Mouse (Mus musculus): Measurements from ENCODE around the gene Bahd1.

The Bahd1 gene

DNA sequence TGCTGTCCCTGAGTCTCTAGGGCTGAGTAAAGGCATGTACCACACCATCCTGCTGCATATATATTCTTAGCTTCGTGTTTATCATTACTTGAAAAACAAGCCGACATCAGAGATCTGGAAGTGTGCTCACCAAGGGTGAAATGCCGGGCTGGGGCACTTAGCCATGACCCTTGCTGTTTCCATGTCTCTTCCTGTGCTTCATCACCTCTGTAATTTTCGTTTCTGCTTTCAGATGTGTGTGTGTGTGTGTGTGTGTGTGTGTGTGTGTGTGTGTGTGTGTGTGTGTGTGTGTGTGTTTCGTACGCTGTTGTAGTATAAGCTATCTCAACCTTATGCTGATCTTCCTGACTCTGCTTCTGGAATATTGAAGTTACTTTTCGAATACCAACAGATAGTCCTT, 41.2 kb downstream of the Bahd1 start:
- DNase-seq (ENCODE audit: low read depth): no peak

DNA sequence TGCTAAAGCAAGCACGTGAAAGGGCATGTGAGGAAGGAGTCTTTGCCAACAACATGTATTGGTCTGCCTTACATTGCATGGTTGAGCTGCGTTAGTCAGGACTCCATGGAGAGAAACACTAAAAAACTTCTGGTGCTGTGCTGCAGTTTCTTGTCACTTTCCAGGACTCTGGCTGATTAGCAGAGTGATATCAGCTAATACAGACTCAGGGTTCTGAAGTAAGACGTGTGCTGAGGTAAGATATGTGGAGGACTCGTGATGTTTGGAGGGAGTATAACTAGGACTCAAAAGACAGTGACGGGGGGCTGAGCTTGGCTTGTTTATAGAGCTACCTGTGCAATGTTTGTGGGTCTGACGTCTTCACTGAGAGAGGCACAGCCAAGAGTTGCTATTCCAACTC, 43.1 kb downstream of the Bahd1 start:
- DNase-seq (ENCODE audit: low read depth): no peak

DNA sequence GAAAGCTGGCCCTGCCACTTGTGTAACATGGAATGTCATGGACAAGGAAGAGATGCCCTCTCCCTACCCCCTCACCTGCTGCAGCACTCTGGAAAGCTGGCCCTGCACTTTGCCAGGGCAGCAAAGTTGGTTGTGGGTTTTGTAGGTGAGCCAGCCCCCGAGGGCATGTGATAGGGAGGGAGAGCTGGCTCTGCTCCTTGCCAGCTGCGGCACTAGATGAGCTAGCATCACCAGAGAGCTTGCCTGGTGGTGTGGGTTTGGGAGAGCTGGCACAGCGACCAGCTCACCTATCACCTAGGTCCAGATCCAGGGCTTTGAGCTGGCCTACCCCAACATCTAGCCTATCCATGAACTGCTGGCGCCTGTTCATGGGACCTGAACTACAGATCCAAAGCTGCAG, 48.6 kb downstream of the Bahd1 start:
- no peak for DNase-seq (ENCODE audit: low read depth)

DNA sequence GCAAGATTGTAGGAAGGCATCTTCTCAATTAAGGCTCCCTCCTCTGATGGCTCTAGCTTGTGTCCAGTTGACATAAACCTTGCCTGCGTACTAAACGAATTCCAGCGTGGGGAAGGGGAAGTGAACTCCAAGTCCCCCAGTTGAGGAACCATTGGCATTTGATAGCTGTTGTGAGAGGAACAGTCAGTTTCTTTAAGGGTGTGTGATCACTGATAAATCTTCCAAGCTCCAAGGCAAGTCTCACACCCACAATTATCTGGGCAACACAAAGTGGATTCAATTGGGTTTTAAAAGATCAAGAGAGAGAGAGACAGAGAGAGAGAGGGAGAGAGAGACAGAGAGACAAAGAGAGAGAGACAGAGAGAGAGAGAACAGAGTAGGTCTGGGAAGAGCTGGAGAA, 49.5 kb downstream of the Bahd1 start:
- no peak for DNase-seq (ENCODE audit: low read depth)

DNA sequence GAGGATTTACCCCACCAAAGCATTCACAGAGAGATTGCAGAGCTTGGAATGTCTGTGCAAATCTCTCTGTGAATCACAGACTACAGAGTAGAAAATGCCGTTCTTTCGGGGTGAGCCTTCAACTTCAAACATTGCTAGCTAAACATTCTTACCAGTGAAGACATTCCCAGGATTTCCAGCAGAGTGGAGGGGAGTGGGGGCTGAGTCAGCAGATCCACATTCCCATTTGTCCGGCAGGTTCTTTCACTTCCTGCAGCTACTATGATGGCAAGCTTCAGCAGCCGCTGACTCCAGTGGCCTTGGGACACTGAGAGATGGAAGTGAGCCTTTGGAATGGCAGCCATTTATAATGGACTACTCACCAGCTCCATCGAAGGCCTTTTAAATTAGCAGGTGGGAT, 56.3 kb downstream of the Bahd1 start:
- DNase-seq (ENCODE audit: low read depth): no peak

DNA sequence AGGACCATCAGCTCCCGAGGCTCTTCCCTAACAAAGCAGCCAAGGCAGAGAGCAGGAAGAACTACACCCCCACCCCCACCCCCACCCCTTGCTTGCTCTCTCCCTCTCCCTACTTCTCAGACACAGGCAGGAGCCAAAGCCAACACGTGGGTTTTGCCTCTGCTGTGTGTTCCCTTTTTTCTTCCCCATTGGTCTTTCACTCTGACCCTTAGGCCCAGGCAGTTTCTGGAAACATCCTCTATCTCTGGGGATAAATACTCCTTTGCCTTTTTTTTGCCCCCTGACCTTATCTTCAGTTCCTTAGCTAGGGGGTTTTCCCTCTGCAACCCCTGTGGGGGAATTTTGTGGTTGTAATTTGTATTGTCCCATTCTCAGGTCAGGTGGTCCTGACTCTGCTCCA, 59.5 kb downstream of the Bahd1 start:
- no peak for DNase-seq (ENCODE audit: low read depth)

DNA sequence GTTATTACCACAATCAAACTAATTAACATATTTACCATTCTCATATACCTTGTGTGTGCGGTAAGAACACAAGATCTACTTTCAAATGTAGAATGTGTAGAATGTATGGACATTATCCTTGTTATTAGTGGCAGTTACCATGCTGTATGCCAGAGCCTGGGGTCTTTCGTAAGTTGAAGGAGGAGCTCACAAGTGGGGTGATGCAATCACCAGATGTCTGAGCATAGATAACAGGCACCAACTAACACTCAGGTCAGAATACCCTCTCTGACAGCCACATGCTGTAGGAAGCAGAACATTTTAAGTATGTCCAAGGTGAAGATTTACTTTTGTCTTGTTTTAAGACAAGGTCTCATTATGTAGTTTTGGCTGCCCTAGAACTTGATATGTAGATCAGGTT, 60.2 kb downstream of the Bahd1 start:
- DNase-seq (ENCODE audit: low read depth): no peak

DNA sequence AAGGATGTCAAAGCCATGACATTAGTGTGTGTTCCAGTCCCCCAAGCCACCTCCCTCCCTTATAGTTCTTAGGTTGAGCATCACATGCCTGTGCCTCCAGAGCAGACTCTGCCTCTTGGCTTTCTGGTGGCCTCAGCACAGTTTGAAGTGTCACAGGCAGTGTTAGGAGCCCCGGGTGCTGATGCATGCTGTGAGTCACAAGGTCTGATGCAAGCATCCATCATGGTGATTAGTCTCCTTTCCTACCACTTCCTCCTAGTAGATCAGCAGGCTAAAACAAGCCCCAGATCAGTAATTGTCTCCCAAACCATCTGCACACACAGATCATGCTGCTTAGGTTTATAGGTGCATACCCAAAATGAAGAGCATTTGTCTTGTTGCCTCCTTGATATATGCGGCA, 61.4 kb downstream of the Bahd1 start:
- DNase-seq (ENCODE audit: low read depth): no peak

DNA sequence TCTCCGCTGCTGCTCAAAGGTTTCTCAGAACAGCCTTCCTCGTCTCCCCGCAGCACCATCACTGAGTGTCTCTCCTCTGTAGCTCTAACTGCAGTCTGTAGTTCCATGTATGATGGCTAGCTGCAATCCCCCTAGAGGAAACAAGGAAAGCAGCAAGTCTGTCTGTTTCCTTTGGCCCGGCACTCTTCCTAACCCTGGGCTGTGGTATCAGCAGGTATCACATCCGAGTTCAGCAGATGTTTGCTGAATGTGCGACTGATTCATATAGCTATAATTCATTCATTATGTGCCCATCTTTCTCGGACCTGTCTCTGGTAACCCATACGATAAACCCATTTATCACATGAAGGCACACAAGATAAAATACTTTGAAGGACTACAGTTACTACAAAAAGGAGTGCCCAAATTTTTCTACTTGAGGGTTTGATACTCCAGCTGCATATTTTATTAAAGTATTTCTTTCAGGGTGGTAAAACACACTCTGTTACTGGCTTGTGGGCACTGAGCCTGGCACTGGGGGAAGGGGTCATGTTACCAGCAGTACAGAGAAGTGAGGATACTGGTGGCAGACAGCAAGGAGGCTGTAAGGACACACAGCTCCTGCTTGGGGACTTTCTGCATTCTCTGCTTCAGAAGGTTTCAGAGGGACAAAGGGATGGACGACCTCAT, 63.0 kb downstream of the Bahd1 start:
- no peak for DNase-seq (ENCODE audit: low read depth)

DNA sequence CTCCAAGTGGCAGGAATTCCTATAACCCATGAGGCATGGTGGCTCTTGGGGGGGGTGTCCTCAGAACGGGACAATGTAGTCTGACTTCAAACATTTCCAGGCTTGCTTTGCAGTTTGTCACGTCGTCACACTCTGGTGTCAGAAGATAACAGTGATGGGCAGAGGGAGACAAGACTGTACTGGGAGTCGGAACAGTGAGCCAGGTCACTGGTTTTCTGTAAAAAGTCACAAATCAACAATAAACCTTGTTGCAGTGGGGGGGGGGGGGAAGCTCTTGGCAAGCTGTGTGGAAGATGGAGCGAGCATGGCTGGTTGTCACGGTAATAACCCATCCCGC, 63.5 kb downstream of the Bahd1 start:
- no peak for DNase-seq (ENCODE audit: low read depth)

DNA sequence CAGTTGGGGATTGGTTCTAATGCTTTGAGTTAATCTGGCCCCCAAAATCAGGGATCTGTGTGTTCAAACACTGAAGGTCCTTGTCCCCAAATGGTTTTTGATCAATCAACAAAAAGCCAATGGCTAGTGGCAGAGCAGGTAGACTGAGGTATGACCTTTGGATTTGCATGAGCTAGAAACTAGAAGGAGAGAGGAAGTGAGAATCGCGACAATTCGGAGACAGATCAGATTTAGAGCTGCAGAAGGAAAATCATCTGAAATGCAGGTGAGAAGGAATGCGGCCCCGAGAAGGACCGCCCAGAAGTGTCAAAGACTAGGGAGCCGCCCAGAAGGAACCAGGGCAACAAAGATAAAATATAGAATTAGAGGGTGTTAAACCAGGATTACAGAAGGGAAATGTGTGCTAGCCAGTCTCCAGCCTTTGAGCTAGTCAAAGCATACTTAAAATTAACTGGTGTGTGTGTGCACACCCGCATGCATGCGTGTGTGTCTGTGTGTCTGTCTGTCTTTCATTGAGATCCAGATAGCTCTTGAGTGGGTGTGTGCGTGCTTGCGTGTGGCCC, 69.5 kb downstream of the Bahd1 start:
- no peak for DNase-seq (ENCODE audit: low read depth)

DNA sequence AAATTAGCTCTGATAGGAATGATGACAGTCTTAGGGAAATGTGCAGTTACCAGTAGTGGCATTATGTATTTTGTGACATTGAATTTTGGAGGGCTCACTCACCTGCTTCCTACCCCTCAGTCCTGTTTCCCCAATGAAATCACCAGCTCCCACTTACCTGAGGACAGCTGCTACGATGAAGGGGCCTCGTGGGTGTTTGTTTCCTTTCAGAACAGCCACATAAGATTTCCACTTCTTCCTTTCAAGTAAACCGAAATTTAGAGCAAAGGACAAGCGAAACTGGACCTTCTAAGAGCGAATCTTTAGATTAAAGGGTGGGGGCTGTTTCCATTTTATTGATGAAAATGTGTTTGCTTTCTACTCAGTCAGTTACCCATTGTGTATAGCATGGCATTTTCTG, 71.9 kb downstream of the Bahd1 start:
- DNase-seq (ENCODE audit: low read depth): peak; percentile 16

DNA sequence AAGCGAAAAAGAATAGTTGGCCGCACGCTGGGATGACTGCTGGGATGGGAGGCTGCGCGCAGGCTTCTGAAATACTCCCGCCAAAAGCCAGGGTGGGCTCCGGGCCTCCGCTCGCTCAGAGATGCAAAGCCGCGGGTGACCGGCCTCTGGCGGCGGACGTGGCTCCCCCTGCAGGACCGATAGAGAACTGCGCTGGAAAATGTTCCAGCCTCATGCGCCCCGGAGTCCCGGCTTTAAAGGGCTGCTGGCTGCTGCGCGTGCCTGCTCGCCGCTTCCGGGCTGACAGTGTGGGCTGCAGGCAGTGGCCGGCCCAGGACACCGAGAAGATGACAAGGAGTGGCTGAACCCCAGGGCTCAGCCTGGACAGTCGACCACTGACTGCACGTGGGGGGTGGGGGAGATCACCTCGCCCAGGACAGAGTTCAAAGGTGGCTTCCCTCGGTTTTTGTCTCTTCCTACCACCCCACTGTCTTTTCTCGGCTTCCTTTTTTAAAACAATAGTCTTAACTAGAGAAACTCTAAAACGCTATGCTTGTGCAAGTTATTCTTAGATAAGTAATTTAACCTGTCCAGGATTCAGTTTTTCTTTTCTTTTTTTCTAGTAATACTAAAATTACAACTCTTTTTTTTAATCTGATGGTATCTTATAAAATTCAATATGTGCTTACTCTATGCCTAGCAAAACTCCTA, 72.7 kb downstream of the Bahd1 start:
- DNase-seq (ENCODE audit: low read depth): peak; percentile 84

Measured in induced T-regulatory cell, adult 2 months (primary cell).